Mouse (Mus musculus): ENCODE results near the gene Ankrd1. TPM values are rescaled to one million over a fixed set of nuclear protein-coding genes. Genes with fewer than 3 reads are reported as not detected.

Gene Ankrd1
- total and polyA plus RNA-seq, 3 experiments: 0.22 TPM; not detected in 2

- H3K9me3 ChIP-seq (replicated peaks): no peaks in the 10 kb centered on the region
Measured at GRCm38 (mm10) chr19:36165351-36165750, 45.5 kb upstream of the Ankrd1 start.

DNA sequence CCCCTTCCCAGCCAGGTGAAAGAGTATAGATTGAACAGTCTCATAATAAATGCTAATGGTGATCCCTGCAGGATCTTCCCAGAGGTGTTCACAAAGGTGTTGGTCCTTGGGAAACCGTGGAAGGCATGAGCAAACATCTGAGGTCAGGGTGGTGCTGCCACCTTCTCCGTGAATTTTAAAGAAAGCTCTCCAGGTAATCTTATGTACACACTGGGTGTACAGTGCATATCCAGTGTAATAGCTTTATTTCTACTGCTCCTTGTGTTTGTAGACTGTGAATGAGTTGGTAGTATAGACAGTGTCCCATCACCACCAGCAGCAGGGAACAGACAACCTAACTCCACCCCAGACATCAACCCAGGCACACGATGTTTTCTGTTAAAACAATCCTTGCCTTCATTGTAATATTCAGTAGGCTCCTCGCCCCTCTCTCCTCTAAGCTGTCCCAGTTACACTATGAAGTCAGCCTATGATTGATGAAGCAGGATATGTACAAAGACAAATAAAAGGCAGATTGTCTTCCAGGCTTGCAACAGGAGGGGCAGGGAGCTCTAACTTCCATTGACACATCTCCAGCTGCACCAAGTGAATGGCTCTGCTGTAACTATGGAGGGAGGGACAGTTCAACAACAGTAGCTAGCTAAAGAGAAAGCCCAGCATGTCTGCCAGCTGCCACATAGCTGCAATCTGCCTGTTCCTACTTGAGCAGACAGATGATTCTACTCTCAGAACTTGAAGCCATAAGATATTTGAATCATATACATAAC is 30.5 kb upstream of the Ankrd1 start:
- Histone ChIP-seq H3K27me3 (ENCODE audit: insufficient read depth, low read length) (no peaks in the 10 kb centered on the region), H3K36me3 (replicated peaks) (no peaks in the 10 kb centered on the region), H3K4me3 (ENCODE audit: low read depth, low read length) (no peak overlapping the region), H3K4me1 (ENCODE audit: insufficient read depth, low read depth, low read length) (0 out of 2 replicates have a peak, but pooled peaks cover 2% of the 10 kb centered on the region), H3K9me3 (replicated peaks) (no peaks in the 10 kb centered on the region)
- ATAC-seq (ENCODE audit: extremely low read depth, insufficient number of reproducible peaks, low FRiP score, poor library complexity, severe bottlenecking) (no peak), DNase-seq (ENCODE audit: low spot score) (no peak)
- TF ChIP-seq GATA1 (IDR thresholded peaks at IDR 0.05; ENCODE audit: borderline replicate concordance, low read length) (no peak), TAL1 (conservative IDR thresholded peaks at IDR 0.05; ENCODE audit: low read depth, low read length) (no peak)

More at GRCm38 (mm10) chr19:36165351-36165750, 45.5 kb upstream of the Ankrd1 start:
- no peaks in the 10 kb centered on the region for H3K36me3 ChIP-seq (replicated peaks)
- ATAC-seq (ENCODE audit: extremely low read depth, insufficient number of reproducible peaks, low FRiP score, poor library complexity, severe bottlenecking) (no peak), DNase-seq (ENCODE audit: low spot score) (no peak)
- H3K27me3 ChIP-seq (ENCODE audit: insufficient read depth, low read length): peaks cover 2% of the 10 kb centered on the region; the same call in 1 of the 2 replicates
- no peak overlapping the region for H3K4me3 ChIP-seq (ENCODE audit: low read depth, low read length)
- no peaks in the 10 kb centered on the region for H3K4me1 ChIP-seq (ENCODE audit: insufficient read depth, low read depth, low read length)
- no peak for TF ChIP-seq POLR2AphosphoS5 (IDR thresholded peaks at IDR 0.05; ENCODE audit: insufficient replicate concordance, low read depth, low read length)

- Histone ChIP-seq H3K9me3 (replicated peaks) (no peaks in the 10 kb centered on the region), H3K4me1 (ENCODE audit: insufficient read depth, low read depth, low read length) (0 out of 2 replicates have a peak, but pooled peaks cover 2% of the 10 kb centered on the region), H3K27me3 (ENCODE audit: insufficient read depth, low read length) (no peaks in the 10 kb centered on the region), H3K36me3 (replicated peaks) (no peaks in the 10 kb centered on the region), H3K4me3 (ENCODE audit: low read depth, low read length) (no peak overlapping the region)
- no peak for DNase-seq (ENCODE audit: low spot score)
- TF ChIP-seq GATA1 (IDR thresholded peaks at IDR 0.05; ENCODE audit: borderline replicate concordance, low read length) (no peak), CTCF (IDR thresholded peaks at IDR 0.05; ENCODE audit: low read depth, low read length) (no peak), POLR2AphosphoS5 (IDR thresholded peaks at IDR 0.05; ENCODE audit: insufficient replicate concordance, low read depth, low read length) (no peak), GATA2 (IDR thresholded peaks at IDR 0.05; ENCODE audit: borderline replicate concordance, low read depth, low read length) (no peak), TAL1 (conservative IDR thresholded peaks at IDR 0.05; ENCODE audit: low read depth, low read length) (no peak)
- no peak for ATAC-seq (ENCODE audit: extremely low read depth, insufficient number of reproducible peaks, low FRiP score, poor library complexity, severe bottlenecking)
Measured at GRCm38 (mm10) chr19:36148578-36148977, 28.7 kb upstream of the Ankrd1 start.

GRCm38 (mm10) chr19:36143571-36143970 is 23.7 kb upstream of the Ankrd1 start:
- Histone ChIP-seq H3K36me3 (replicated peaks) (no peaks in the 10 kb centered on the region), H3K4me1 (ENCODE audit: insufficient read depth, low read depth, low read length) (no peaks in the 10 kb centered on the region), H3K4me3 (ENCODE audit: low read depth, low read length) (no peak overlapping the region), H3K9me3 (replicated peaks) (no peaks in the 10 kb centered on the region), H3K27me3 (ENCODE audit: insufficient read depth, low read length) (0 out of 2 replicates have a peak, but pooled peaks cover 2% of the 10 kb centered on the region)
- DNase-seq (ENCODE audit: low spot score) (no peak), ATAC-seq (ENCODE audit: extremely low read depth, insufficient number of reproducible peaks, low FRiP score, poor library complexity, severe bottlenecking) (no peak)
- TF ChIP-seq CTCF (IDR thresholded peaks at IDR 0.05; ENCODE audit: low read depth, low read length): no peak
- TF ChIP-seq TAL1 (conservative IDR thresholded peaks at IDR 0.05; ENCODE audit: low read depth, low read length): no peak
- no peak for TF ChIP-seq POLR2AphosphoS5 (IDR thresholded peaks at IDR 0.05; ENCODE audit: insufficient replicate concordance, low read depth, low read length)
- no peak for TF ChIP-seq GATA2 (IDR thresholded peaks at IDR 0.05; ENCODE audit: borderline replicate concordance, low read depth, low read length)
- no peak for TF ChIP-seq GATA1 (IDR thresholded peaks at IDR 0.05; ENCODE audit: borderline replicate concordance, low read length)

DNA sequence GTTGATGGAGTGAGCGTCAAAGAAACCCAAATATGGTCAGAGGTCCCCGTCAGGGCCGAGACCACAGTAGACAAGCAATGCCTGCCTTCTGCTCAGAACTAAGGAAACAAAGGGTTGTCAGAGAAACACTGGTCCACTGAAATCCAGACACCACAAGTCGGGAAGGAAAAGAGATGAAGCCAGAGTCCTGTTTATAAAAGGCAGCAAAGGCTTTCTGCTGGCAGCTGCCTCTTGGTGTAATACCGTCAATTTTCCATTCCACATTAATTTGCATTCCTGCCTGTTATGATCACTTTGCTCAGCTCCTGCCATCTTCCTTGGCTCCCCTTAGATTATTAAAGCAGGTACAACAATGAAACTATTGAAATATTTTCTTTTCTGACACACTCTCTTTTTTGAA is 13.8 kb upstream of the Ankrd1 start:
- no peaks in the 10 kb centered on the region for H3K27me3 ChIP-seq (ENCODE audit: insufficient read depth, low read length)
- ATAC-seq (ENCODE audit: extremely low read depth, insufficient number of reproducible peaks, low FRiP score, poor library complexity, severe bottlenecking) (no peak), DNase-seq (ENCODE audit: low spot score) (no peak)
- no peak overlapping the region for H3K4me3 ChIP-seq (ENCODE audit: low read depth, low read length)
- H3K4me1 ChIP-seq (ENCODE audit: insufficient read depth, low read depth, low read length): no peaks in the 10 kb centered on the region
- no peaks in the 10 kb centered on the region for H3K36me3 ChIP-seq (replicated peaks)
- no peaks in the 10 kb centered on the region for H3K9me3 ChIP-seq (replicated peaks)
- TF ChIP-seq CTCF (IDR thresholded peaks at IDR 0.05; ENCODE audit: low read depth, low read length): no peak
- no peak for TF ChIP-seq TAL1 (conservative IDR thresholded peaks at IDR 0.05; ENCODE audit: low read depth, low read length)
- TF ChIP-seq GATA2 (IDR thresholded peaks at IDR 0.05; ENCODE audit: borderline replicate concordance, low read depth, low read length): no peak
- TF ChIP-seq POLR2AphosphoS5 (IDR thresholded peaks at IDR 0.05; ENCODE audit: insufficient replicate concordance, low read depth, low read length): no peak
- no peak for TF ChIP-seq GATA1 (IDR thresholded peaks at IDR 0.05; ENCODE audit: borderline replicate concordance, low read length)

GRCm38 (mm10) chr19:36133064-36133463 is 13.2 kb upstream of the Ankrd1 start:
- ATAC-seq (ENCODE audit: extremely low read depth, insufficient number of reproducible peaks, low FRiP score, poor library complexity, severe bottlenecking) (no peak), DNase-seq (ENCODE audit: low spot score) (no peak)
- Histone ChIP-seq H3K27me3 (ENCODE audit: insufficient read depth, low read length) (no peaks in the 10 kb centered on the region), H3K4me3 (ENCODE audit: low read depth, low read length) (no peak overlapping the region), H3K4me1 (ENCODE audit: insufficient read depth, low read depth, low read length) (no peaks in the 10 kb centered on the region), H3K36me3 (replicated peaks) (no peaks in the 10 kb centered on the region), H3K9me3 (replicated peaks) (no peaks in the 10 kb centered on the region)
- TF ChIP-seq TAL1 (conservative IDR thresholded peaks at IDR 0.05; ENCODE audit: low read depth, low read length): no peak
- no peak for TF ChIP-seq POLR2AphosphoS5 (IDR thresholded peaks at IDR 0.05; ENCODE audit: insufficient replicate concordance, low read depth, low read length)
- TF ChIP-seq GATA1 (IDR thresholded peaks at IDR 0.05; ENCODE audit: borderline replicate concordance, low read length): no peak
- TF ChIP-seq GATA2 (IDR thresholded peaks at IDR 0.05; ENCODE audit: borderline replicate concordance, low read depth, low read length): no peak
- no peak for TF ChIP-seq CTCF (IDR thresholded peaks at IDR 0.05; ENCODE audit: low read depth, low read length)
